Mouse (Mus musculus) embryonic fibroblast, embryonic 13.5 days (primary cell): Measurements from ENCODE around the gene Bub3.

ENCODE experiments used
- CTCF ChIP-seq: IDR thresholded peaks from 2 replicates; pipeline ENCODE4 v1.5.1; 2011; ENCODE audit warnings: mild to moderate bottlenecking, control low read depth, low read length, moderate library complexity, borderline replicate concordance; ENCODE audit not compliant: insufficient read depth
- POLR2A ChIP-seq: IDR thresholded peaks from 2 replicates; pipeline ENCODE4 v1.6.1; 2011; ENCODE audit warnings: low read depth, mild to moderate bottlenecking, control low read depth, low read length, moderate library complexity

DNA sequence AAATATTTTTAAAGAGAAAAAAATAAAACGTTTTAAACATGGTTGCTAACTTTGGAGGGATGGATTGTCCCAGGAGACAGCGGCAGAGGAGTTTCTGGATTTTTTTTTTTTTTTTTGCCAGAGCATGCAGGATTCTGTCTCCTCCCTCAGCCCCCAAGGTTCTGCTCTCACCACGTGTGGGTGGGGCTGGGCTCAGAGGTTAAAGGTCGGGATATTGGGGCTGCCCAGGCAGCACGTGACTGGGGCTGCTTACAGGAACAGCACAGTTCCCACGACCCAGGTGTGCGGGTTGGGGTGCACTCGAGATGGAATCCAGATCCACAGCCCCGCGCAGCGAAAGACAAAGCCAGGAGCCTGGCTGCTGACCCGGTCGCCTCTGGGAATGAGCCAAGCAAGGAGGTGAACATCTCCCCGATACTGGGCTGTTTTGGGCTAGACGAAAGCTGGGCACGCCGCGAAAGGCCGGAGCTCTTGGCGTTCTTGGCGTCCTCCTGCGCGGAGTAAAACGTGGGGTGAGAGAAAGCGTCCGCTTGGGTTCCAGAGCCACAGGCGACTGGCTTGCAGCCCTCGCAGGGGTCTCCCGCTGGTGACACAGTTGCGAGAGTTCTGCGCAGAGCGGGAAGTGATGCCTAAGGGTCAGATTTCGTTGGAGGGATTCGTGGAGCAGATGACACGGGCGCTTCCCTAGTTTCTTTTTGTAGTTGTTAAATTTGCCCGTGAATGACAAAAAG, 3.3 kb upstream of the Bub3 start:
- TF ChIP-seq POLR2A (no peak), CTCF (no peak)
